Mouse (Mus musculus): ENCODE data around the gene H2-Eb2.
"Not testable (repeated sequence)": the region's sequence is repeated elsewhere in the genome, so short reads cannot be mapped to it uniquely, and the experiment has no call there.

The H2-Eb2 gene

GRCm38 (mm10) chr17:34306407-34306806 is 19.1 kb upstream of the H2-Eb2 start:
- DNase-seq (ENCODE audit: low spot score), result no peak

GRCm38 (mm10) chr17:34307216-34307615 is 18.2 kb upstream of the H2-Eb2 start:
- DNase-seq (ENCODE audit: low spot score), result no peak

- no peak for DNase-seq (ENCODE audit: low spot score)
These were observed 17.3 kb upstream of the H2-Eb2 start for GRCm38 (mm10) chr17:34308161-34308560.

GRCm38 (mm10) chr17:34309225-34309624 is 16.2 kb upstream of the H2-Eb2 start:
- DNase-seq (ENCODE audit: low spot score), result no peak

GRCm38 (mm10) chr17:34309683-34310385 is 15.6 kb upstream of the H2-Eb2 start:
- peak; percentile 70 for DNase-seq (ENCODE audit: low spot score)

GRCm38 (mm10) chr17:34310526-34310925 is 14.9 kb upstream of the H2-Eb2 start:
- DNase-seq (ENCODE audit: low spot score), result not testable (repeated sequence)

GRCm38 (mm10) chr17:34312185-34312584 is 13.3 kb upstream of the H2-Eb2 start:
- no peak for DNase-seq (ENCODE audit: low spot score)

- DNase-seq (ENCODE audit: low spot score), result peak; percentile 74
These were observed 12.1 kb upstream of the H2-Eb2 start for GRCm38 (mm10) chr17:34313393-34313792.

- DNase-seq (ENCODE audit: low spot score), result no peak
These were observed 11.2 kb upstream of the H2-Eb2 start for GRCm38 (mm10) chr17:34314286-34314685.

- no peak for DNase-seq (ENCODE audit: low spot score)
These were observed 10.0 kb upstream of the H2-Eb2 start for GRCm38 (mm10) chr17:34315512-34315911.

- no peak for DNase-seq (ENCODE audit: low spot score)
These were observed 8.8 kb upstream of the H2-Eb2 start for GRCm38 (mm10) chr17:34316697-34317096.

- DNase-seq (ENCODE audit: low spot score), result no peak
These were observed 8.2 kb upstream of the H2-Eb2 start for GRCm38 (mm10) chr17:34317275-34317674.

GRCm38 (mm10) chr17:34326373-34326772 is 908 bp downstream of the H2-Eb2 start:
- DNase-seq (ENCODE audit: low spot score), result no peak

GRCm38 (mm10) chr17:34329807-34330206 is 4.3 kb downstream of the H2-Eb2 start:
- no peak for DNase-seq (ENCODE audit: low spot score)

- DNase-seq (ENCODE audit: low spot score), result no peak
These were observed 5.7 kb downstream of the H2-Eb2 start for GRCm38 (mm10) chr17:34331200-34331599.

GRCm38 (mm10) chr17:34340619-34341402 is 15.3 kb downstream of the H2-Eb2 start:
- DNase-seq (ENCODE audit: low spot score), result no peak

GRCm38 (mm10) chr17:34344882-34345281 is 19.4 kb downstream of the H2-Eb2 start:
- DNase-seq (ENCODE audit: low spot score), result no peak

- no peak for DNase-seq (ENCODE audit: low spot score)
These were observed 20.0 kb downstream of the H2-Eb2 start for GRCm38 (mm10) chr17:34345486-34345885.

GRCm38 (mm10) chr17:34346041-34346440 is 20.6 kb downstream of the H2-Eb2 start:
- no peak for DNase-seq (ENCODE audit: low spot score)

GRCm38 (mm10) chr17:34347606-34348308 is 22.3 kb downstream of the H2-Eb2 start:
- no peak for DNase-seq (ENCODE audit: low spot score)

GRCm38 (mm10) chr17:34349429-34349828 is 24.0 kb downstream of the H2-Eb2 start:
- DNase-seq (ENCODE audit: low spot score), result peak; percentile 41

- DNase-seq (ENCODE audit: low spot score), result no peak
These were observed 29.1 kb downstream of the H2-Eb2 start, which contains the start of gene Btnl2 for GRCm38 (mm10) chr17:34354539-34354938. Gene Btnl2 (plus strand): TSS chr17:34354822.

GRCm38 (mm10) chr17:34354940-34355339 is 29.5 kb downstream of the H2-Eb2 start:
- no peak for DNase-seq (ENCODE audit: low spot score)

All from ovary, postnatal 36 days (tissue).